Mouse (Mus musculus) kidney, embryonic 14.5 days (tissue): ENCODE measurements around the gene Nkx2-3. TPM values are rescaled to one million over a fixed set of nuclear protein-coding genes. Genes with fewer than 3 reads are reported as not detected.

Source experiments
- ATAC-seq: fragments of 200-750 bp; cut with Nextera tagmentation; 2 replicates; pipeline ENCODE4 v1.8.0; 2017; ENCODE audit warnings: moderate number of reproducible peaks, mild to moderate bottlenecking, moderate TSS enrichment, moderate library complexity; ENCODE audit not compliant: low FRiP score, low TSS enrichment
- H3K27ac ChIP-seq: fragments of 300-500 bp; sonication (generic); 2 replicates; pipeline ENCODE4 v1.5.1; 2014; ENCODE audit warnings: low read depth, mild to moderate bottlenecking, low read length, moderate library complexity, mixed read lengths
- H3K27me3 ChIP-seq: fragments of 300-500 bp; sonication (generic); 2 replicates; pipeline ENCODE4 v1.6.1; 2014; ENCODE audit warnings: mild to moderate bottlenecking, low read length; ENCODE audit not compliant: control insufficient read depth, insufficient read depth
- H3K36me3 ChIP-seq: fragments of 300-500 bp; sonication (generic); 2 replicates; pipeline ENCODE4 v1.6.1; 2014; ENCODE audit warnings: low read length, mixed read lengths; ENCODE audit not compliant: control insufficient read depth, insufficient read depth
- H3K4me1 ChIP-seq: fragments of 300-500 bp; sonication (generic); 2 replicates; pipeline ENCODE4 v1.6.1; 2014; ENCODE audit warnings: low read length, mixed read lengths; ENCODE audit not compliant: control insufficient read depth, insufficient read depth
- H3K4me2 ChIP-seq: fragments of 300-500 bp; sonication (generic); replicated peaks from 2 replicates; pipeline ENCODE4 v1.6.1; 2014; ENCODE audit warnings: low read depth, mild to moderate bottlenecking, low read length
- H3K4me3 ChIP-seq: fragments of 300-500 bp; sonication (generic); 2 replicates; pipeline ENCODE4 v1.5.1; 2014; ENCODE audit warnings: mild to moderate bottlenecking, low read length
- H3K9ac ChIP-seq: fragments of 300-500 bp; sonication (generic); 2 replicates; pipeline ENCODE4 v1.6.1; 2014; ENCODE audit warnings: low read depth, mild to moderate bottlenecking, low read length, moderate library complexity
- H3K9me3 ChIP-seq: fragments of 300-500 bp; sonication (generic); 2 replicates; pipeline ENCODE4 v1.6.1; 2016; ENCODE audit warnings: low read length; ENCODE audit not compliant: control insufficient read depth
- WGBS: fragments of 180-500 bp; shearing (Covaris S2); extraction: QIAGEN DNeasy Blood & Tissue Kit; methylation state at CpG from one replicate; pipeline ENCODE4 v1.1.7; 2014; 5-methylcytosine and 5-hydroxymethylcytosine counted together
- polyA plus RNA-seq: library from polyadenylated mRNA; unstranded; fragments of >200 nt; fragmentation: Nextera tagmentation; extraction: Ambion mirVana; gene quantifications from 2 replicates; pipeline ENCODE4 v1.2.1, GENCODE M21; 2014

The Nkx2-3 gene
- polyA plus RNA-seq, 1 experiment from 2014 or later = 0.14 TPM

DNA sequence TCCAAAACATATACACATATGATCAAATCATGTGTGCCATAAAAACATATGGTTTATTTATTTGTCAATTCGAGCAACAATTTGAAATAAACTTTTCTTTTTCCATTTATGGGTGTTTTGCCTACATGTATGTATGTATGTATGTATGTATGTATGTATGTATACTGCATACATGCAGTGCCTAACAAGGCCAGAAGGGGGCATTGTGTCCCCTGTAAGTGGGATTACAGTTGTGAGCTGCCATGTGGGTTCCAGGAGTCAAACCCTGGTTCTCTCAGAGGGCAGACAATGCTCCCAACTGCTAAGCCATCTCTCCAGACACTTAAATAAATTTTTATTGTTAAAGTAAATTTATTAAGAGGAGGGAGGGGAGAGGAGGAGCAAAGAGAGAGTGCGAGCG is 15.2 kb downstream of the Nkx2-3 start:
- ATAC-seq = no peak
- Histone ChIP-seq H3K4me3 (no peak overlapping the region), H3K27ac (no peak overlapping the region), H3K4me2 (no peak overlapping the region), H3K36me3 (no peaks in the 10 kb centered on the region), H3K9me3 (no peaks in the 10 kb centered on the region), H3K9ac (no peak overlapping the region), H3K27me3 (peaks cover 35% of the 10 kb centered on the region), H3K4me1 (no peaks in the 10 kb centered on the region)
- 95% methylated on average over 3 of the region's 3 CpGs for WGBS

DNA sequence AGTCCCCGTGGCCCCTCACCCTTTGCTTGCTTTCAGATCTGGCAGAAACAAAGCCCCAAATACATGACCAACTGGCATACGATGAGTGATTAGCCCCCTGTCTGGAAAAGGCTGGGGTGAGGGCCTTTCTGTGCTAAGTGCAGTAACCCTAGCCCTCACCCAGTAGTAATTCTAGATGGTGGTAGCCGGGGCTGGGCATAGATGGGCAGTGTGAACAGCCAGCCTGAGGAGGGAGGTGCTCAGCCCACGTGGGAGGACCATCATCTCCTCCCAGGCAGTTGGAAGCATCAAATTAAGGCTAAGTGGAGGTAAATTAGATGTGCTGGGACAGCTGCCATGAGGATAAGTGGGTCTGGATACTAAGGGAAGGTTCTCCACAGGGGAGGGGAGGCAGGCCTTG is 17.0 kb downstream of the Nkx2-3 start:
- no peaks in the 10 kb centered on the region for H3K9me3 ChIP-seq
- no peaks in the 10 kb centered on the region for H3K4me1 ChIP-seq
- peak; percentile 82 for ATAC-seq
- H3K27ac ChIP-seq = no peak overlapping the region
- peaks cover 18% of the 10 kb centered on the region for H3K27me3 ChIP-seq
- 7% methylated on average over 4 of the region's 4 CpGs for WGBS
- no peak overlapping the region for H3K4me3 ChIP-seq
- H3K9ac ChIP-seq = no peak overlapping the region
- H3K4me2 ChIP-seq = no peak overlapping the region
- H3K36me3 ChIP-seq = no peaks in the 10 kb centered on the region

DNA sequence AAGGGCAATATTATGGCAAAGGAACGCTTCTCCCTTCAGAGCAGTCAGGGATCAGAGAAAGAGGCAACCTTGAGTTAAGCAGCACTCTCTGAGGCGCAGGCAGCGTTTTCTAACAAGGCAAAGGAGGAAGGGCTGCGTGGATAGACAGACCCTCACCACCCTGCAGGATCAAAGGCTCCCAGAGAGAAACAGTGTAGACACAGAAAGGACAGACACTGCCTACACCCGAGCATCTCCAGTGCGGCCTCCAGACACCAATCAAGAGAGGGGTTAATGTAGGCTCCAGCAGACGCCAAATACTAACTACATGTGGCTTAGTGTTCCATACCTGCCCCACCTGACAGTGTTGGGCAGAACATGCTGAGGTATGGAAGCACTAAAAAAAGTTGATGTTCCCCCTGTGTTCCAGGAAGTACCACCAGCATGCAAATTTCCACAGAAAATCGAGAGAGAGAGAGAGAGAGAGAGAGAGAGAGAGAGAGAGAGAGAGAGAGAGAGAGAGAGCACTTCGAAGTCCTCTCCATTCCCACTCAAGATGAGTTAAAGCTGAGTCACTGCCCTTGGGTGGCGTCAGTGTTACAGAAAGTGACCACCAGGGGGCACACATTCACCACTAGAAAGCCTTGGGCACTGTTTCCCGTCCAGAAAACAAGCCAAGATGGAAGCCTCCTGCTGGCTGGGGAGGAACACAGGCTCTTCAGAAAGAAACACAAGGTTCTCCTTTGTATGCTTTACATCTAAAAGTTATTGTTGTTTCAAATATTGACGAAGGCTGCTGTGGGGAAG is 18.5 kb downstream of the Nkx2-3 start:
- no peak overlapping the region for H3K4me2 ChIP-seq
- ATAC-seq = no peak
- H3K9me3 ChIP-seq = no peaks in the 10 kb centered on the region
- H3K36me3 ChIP-seq = no peaks in the 10 kb centered on the region
- no peak overlapping the region for H3K9ac ChIP-seq
- WGBS = 25% methylated on average over 12 of the region's 12 CpGs
- H3K27ac ChIP-seq = no peak overlapping the region
- H3K4me1 ChIP-seq = no peaks in the 10 kb centered on the region
- peaks cover 12% of the 10 kb centered on the region for H3K27me3 ChIP-seq
- no peak overlapping the region for H3K4me3 ChIP-seq

DNA sequence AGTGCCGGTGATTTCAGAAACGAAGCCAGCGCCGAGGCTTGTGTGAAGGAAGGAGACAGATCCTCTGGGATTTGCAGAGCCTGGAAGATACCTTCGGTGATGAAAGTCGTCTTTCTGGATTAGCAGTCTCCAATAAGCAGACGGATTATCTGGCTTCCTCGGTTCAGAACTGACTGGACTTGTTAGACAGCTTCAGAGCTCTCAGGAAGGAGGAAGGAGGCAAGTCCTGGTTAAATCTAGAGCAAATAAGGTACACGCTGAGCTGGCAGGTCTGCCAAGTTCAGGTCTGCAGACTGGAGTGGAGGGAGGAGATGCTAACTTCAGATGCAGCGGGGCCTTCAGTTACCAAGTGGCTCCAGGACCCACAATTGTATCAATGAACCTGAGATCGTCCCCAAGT is 29.7 kb downstream of the Nkx2-3 start:
- H3K9ac ChIP-seq = no peak overlapping the region
- ATAC-seq = no peak
- H3K4me2 ChIP-seq = no peak overlapping the region
- no peaks in the 10 kb centered on the region for H3K9me3 ChIP-seq
- no peak overlapping the region for H3K27ac ChIP-seq
- H3K36me3 ChIP-seq = no peaks in the 10 kb centered on the region
- WGBS = 75% methylated on average over 11 of the region's 11 CpGs
- no peak overlapping the region for H3K4me3 ChIP-seq
- no peaks in the 10 kb centered on the region for H3K27me3 ChIP-seq
- no peaks in the 10 kb centered on the region for H3K4me1 ChIP-seq

DNA sequence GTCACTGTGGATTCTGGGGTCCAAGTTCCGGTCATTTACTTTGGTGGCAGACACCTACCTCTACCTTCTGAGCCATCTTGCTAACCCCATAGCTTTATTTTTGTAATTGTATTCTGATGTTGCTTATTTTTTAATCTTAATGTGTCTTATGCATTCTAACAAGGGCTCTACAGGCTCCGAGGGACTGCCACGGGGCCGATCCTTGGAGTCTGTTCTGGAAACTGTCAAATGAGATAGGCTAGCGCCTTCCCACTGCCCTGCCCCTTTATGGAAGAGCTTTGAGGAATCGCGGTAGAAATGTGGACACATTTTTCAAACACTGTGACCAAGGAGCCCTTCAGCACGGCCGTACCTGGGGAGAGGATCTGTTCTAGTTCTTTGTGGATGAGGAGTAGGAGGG is 30.7 kb downstream of the Nkx2-3 start:
- H3K27me3 ChIP-seq = no peaks in the 10 kb centered on the region
- H3K4me2 ChIP-seq = no peak overlapping the region
- WGBS = 87% methylated on average over 9 of the region's 9 CpGs
- H3K36me3 ChIP-seq = no peaks in the 10 kb centered on the region
- H3K9ac ChIP-seq = no peak overlapping the region
- H3K27ac ChIP-seq = no peak overlapping the region
- H3K9me3 ChIP-seq = no peaks in the 10 kb centered on the region
- ATAC-seq = no peak
- no peaks in the 10 kb centered on the region for H3K4me1 ChIP-seq
- no peak overlapping the region for H3K4me3 ChIP-seq

DNA sequence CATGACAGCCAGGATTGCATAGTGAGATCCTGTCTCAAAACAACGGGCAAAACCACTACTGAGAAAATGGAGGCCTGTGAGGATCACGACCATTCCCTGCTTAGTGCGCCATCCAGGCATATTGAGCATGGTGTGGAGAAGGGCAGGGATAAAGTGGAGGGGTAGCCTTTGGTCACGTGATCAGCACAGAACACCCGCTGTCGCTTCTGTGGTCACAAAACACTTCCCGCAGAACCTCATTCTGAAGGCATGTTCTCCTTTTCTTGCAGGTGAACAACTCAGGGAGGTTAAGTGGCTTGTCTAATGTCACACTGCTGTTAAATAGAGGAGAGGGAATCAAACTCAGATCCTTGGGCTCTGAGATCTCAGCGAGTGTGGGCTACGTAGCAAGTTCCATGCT is 33.4 kb downstream of the Nkx2-3 start:
- WGBS = 93% methylated on average over 9 of the region's 9 CpGs
- Histone ChIP-seq H3K36me3 (no peaks in the 10 kb centered on the region), H3K27ac (no peak overlapping the region), H3K9ac (no peak overlapping the region), H3K4me3 (no peak overlapping the region), H3K4me2 (no peak overlapping the region), H3K4me1 (no peaks in the 10 kb centered on the region), H3K9me3 (no peaks in the 10 kb centered on the region), H3K27me3 (no peaks in the 10 kb centered on the region)
- ATAC-seq = no peak

DNA sequence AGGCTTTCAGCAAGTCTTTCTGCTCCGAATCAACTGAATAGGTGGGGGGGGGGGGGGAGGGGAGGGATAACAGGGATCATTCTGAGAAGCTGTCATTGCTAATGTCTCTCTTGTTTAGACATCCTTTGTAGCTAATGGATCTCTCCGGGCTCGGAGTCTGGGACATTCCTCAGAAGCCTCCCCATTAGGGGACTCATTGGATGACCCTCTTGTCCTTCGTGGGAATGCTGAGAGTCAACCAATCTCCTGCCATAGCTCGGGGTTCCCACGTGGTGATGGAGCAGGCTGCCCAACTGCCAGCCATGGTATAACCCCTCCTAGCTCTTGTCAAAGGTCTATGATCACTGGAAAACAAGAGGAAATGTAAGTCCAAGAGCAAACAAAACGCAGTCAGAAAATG is 34.7 kb downstream of the Nkx2-3 start:
- Histone ChIP-seq H3K9ac (no peak overlapping the region), H3K36me3 (no peaks in the 10 kb centered on the region), H3K27ac (no peak overlapping the region), H3K4me3 (no peak overlapping the region), H3K4me2 (no peak overlapping the region), H3K9me3 (no peaks in the 10 kb centered on the region), H3K27me3 (no peaks in the 10 kb centered on the region; the same call in 1 of the 2 replicates), H3K4me1 (0 out of 2 replicates have a peak, but pooled peaks cover 2% of the 10 kb centered on the region)
- ATAC-seq = no peak
- WGBS = 66% methylated on average over 7 of the region's 7 CpGs

DNA sequence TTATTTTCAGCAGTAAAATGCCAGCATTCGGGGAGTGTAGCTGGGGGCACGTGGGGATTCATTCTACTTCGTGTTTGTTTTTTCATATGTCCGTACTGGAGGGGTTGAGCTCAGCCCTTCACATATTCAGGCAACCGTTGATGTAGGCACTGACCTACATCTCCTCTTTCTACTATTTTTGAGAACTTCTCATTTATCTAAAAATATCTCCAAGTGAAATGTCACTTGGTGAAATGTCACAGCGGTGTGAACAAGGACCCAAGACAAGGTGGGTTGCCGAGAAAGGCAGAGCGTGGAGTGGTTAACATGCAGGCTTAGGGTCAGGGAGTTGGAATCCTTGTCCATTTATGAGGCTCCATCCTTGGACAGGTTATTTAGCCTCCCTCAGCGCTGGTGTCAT is 35.1 kb downstream of the Nkx2-3 start:
- 88% methylated on average over 9 of the region's 9 CpGs for WGBS
- no peak overlapping the region for H3K4me2 ChIP-seq
- H3K9ac ChIP-seq = no peak overlapping the region
- ATAC-seq = no peak
- H3K36me3 ChIP-seq = no peaks in the 10 kb centered on the region
- H3K27ac ChIP-seq = no peak overlapping the region
- no peak overlapping the region for H3K4me3 ChIP-seq
- H3K4me1 ChIP-seq = 0 out of 2 replicates have a peak, but pooled peaks cover 2% of the 10 kb centered on the region
- H3K9me3 ChIP-seq = no peaks in the 10 kb centered on the region
- H3K27me3 ChIP-seq = peaks cover 3% of the 10 kb centered on the region

DNA sequence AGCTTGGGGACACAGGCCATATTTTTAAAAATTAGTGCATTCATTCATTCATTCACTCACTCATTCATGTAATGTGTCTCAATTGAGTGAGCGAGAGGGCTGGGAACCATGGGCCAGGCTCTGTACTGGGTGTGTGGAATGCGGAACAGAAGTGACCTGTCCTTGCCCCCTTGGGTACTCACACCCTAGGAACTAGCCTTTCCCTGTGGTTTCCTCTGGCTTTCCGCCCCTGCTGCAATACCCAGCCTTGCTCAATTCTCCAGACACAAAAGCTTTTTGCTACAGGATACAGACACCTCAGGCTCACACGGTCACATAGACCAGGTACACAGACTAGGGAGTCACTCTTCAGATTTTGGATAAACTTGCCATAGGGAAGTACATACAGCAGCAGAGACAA is 36.2 kb downstream of the Nkx2-3 start:
- H3K36me3 ChIP-seq = no peaks in the 10 kb centered on the region
- H3K9me3 ChIP-seq = no peaks in the 10 kb centered on the region
- no peak overlapping the region for H3K27ac ChIP-seq
- no peak overlapping the region for H3K9ac ChIP-seq
- H3K4me3 ChIP-seq = no peak overlapping the region
- ATAC-seq = no peak
- H3K4me1 ChIP-seq = 0 out of 2 replicates have a peak, but pooled peaks cover 5% of the 10 kb centered on the region
- WGBS = 80% methylated on average over 4 of the region's 4 CpGs
- H3K27me3 ChIP-seq = peaks cover 11% of the 10 kb centered on the region
- no peak overlapping the region for H3K4me2 ChIP-seq
